Mouse (Mus musculus): Measurements from ENCODE around the gene Amdhd2. TPM values are rescaled to one million over a fixed set of nuclear protein-coding genes. Genes with fewer than 3 reads are reported as not detected.

Amdhd2 gene
- polyA plus RNA-seq (2012; rRNA removed) = 58.3 and 58.8 TPM in 2 replicates

GRCm38 (mm10) chr17:24163176-24163962 is at the start of gene Amdhd2:
Gene Amdhd2 (minus strand): TSS chr17:24163766.
- DNase-seq = peak; percentile 90
- under 1% methylated on average over 47 of the region's 47 CpGs for WGBS
- H3K4me1 ChIP-seq (ENCODE audit: control insufficient read depth, insufficient read depth, low read length) = peaks cover 10% of the 10 kb centered on the region
- no peak for TF ChIP-seq CTCF (IDR thresholded peaks at IDR 0.05; ENCODE audit: insufficient read depth, low read length)
- TF ChIP-seq POLR2A (IDR thresholded peaks at IDR 0.05; ENCODE audit: borderline replicate concordance, extremely low read depth, low read depth, low read length) = peak; percentile 70; the same call in 1 of the 2 replicates
- peak within 1 kb of the TSS; percentile 92 for H3K4me3 ChIP-seq (replicated peaks; ENCODE audit: extremely low read depth, low read depth, low read length)

GRCm38 (mm10) chr17:24213186-24213585 is 49.6 kb upstream of the Amdhd2 start:
- WGBS = 44% methylated on average over 6 of the region's 6 CpGs
- H3K4me1 ChIP-seq (ENCODE audit: control insufficient read depth, insufficient read depth, low read length) = peaks cover 13% of the 10 kb centered on the region
- H3K4me3 ChIP-seq (replicated peaks; ENCODE audit: extremely low read depth, low read depth, low read length) = no peak overlapping the region
- TF ChIP-seq POLR2A (IDR thresholded peaks at IDR 0.05; ENCODE audit: borderline replicate concordance, extremely low read depth, low read depth, low read length) = no peak
- TF ChIP-seq CTCF (IDR thresholded peaks at IDR 0.05; ENCODE audit: insufficient read depth, low read length) = no peak
- no peak for DNase-seq

GRCm38 (mm10) chr17:24212441-24213018 is 49.0 kb upstream of the Amdhd2 start:
- Histone ChIP-seq H3K4me3 (replicated peaks; ENCODE audit: extremely low read depth, low read depth, low read length) (peak overlapping the region; percentile 39), H3K4me1 (ENCODE audit: control insufficient read depth, insufficient read depth, low read length) (peaks cover 16% of the 10 kb centered on the region)
- TF ChIP-seq POLR2A (IDR thresholded peaks at IDR 0.05; ENCODE audit: borderline replicate concordance, extremely low read depth, low read depth, low read length) (no peak), CTCF (IDR thresholded peaks at IDR 0.05; ENCODE audit: insufficient read depth, low read length) (no peak)
- no peak for DNase-seq
- 37% methylated on average over 5 of the region's 5 CpGs for WGBS

DNA sequence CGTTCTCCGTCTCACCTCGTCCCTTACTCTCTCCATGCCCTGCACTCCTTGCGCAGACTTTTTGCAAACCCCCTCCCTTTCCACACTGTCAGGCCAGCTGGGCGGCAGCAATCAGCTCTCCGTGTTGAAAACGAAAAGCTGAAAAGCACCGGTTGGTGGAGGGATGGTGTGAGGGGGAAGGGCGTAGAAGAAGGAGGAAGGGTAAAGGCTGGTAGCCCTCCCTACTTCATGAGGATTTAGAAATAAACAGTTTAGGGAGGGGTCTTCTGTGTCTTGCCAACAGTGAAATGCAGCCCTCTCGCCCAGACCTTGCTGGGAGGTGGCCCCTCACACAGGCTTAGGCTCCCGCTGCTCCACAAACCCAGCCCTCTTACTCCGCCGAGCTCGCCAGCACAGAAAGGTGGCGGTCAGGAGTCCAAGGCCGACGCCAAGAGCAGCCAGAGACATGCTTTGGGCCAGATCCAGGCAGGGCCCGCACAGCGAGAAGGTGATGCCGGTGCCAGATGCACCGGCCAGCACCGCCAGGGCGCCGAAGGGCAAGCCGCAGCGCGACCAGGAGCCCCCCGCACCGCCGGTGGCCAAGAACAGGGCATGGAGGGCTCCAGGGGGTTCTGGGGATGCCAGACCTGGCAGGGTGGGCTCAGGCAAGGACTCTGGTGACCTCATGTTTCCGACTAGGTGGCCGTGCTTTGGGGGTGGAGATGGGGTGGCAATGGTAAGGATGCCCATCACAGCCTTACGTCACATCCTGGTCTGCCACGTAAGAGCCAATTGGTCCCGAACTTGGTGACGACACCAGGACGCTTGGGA is 48.3 kb upstream of the Amdhd2 start:
- DNase-seq = peak; percentile 59
- 6% methylated on average over 37 of the region's 37 CpGs for WGBS

GRCm38 (mm10) chr17:24210591-24210990 is 47.0 kb upstream of the Amdhd2 start:
- 82% methylated on average over 3 of the region's 3 CpGs for WGBS
- DNase-seq = no peak
- Histone ChIP-seq H3K4me3 (replicated peaks; ENCODE audit: extremely low read depth, low read depth, low read length) (no peak overlapping the region), H3K4me1 (ENCODE audit: control insufficient read depth, insufficient read depth, low read length) (peaks cover 20% of the 10 kb centered on the region)
- TF ChIP-seq POLR2A (IDR thresholded peaks at IDR 0.05; ENCODE audit: borderline replicate concordance, extremely low read depth, low read depth, low read length) (no peak), CTCF (IDR thresholded peaks at IDR 0.05; ENCODE audit: insufficient read depth, low read length) (no peak)

More for the DNA sequence above, 48.3 kb upstream of the Amdhd2 start:
- Histone ChIP-seq H3K4me3 (replicated peaks; ENCODE audit: extremely low read depth, low read depth, low read length) (peak overlapping the region; percentile 60), H3K4me1 (ENCODE audit: control insufficient read depth, insufficient read depth, low read length) (peaks cover 16% of the 10 kb centered on the region)
- TF ChIP-seq CTCF (IDR thresholded peaks at IDR 0.05; ENCODE audit: insufficient read depth, low read length) (peak; percentile 10; the same call in 1 of the 2 replicates), POLR2A (IDR thresholded peaks at IDR 0.05; ENCODE audit: borderline replicate concordance, extremely low read depth, low read depth, low read length) (peak; percentile 53; the same call in 1 of the 2 replicates)

GRCm38 (mm10) chr17:24209916-24210240 is 46.3 kb upstream of the Amdhd2 start:
- Histone ChIP-seq H3K4me1 (ENCODE audit: control insufficient read depth, insufficient read depth, low read length) (peaks cover 21% of the 10 kb centered on the region), H3K4me3 (replicated peaks; ENCODE audit: extremely low read depth, low read depth, low read length) (no peak overlapping the region)
- TF ChIP-seq POLR2A (IDR thresholded peaks at IDR 0.05; ENCODE audit: borderline replicate concordance, extremely low read depth, low read depth, low read length) = no peak
- TF ChIP-seq CTCF (IDR thresholded peaks at IDR 0.05; ENCODE audit: insufficient read depth, low read length) = no peak
- 78% methylated on average over 3 of the region's 3 CpGs for WGBS
- DNase-seq = no peak

GRCm38 (mm10) chr17:24209043-24209915 is 45.7 kb upstream of the Amdhd2 start, which contains the start of gene Ntn3:
Gene Ntn3 (minus strand): TSS chr17:24209531.
- WGBS = 5% methylated on average over 42 of the region's 43 CpGs

DNA sequence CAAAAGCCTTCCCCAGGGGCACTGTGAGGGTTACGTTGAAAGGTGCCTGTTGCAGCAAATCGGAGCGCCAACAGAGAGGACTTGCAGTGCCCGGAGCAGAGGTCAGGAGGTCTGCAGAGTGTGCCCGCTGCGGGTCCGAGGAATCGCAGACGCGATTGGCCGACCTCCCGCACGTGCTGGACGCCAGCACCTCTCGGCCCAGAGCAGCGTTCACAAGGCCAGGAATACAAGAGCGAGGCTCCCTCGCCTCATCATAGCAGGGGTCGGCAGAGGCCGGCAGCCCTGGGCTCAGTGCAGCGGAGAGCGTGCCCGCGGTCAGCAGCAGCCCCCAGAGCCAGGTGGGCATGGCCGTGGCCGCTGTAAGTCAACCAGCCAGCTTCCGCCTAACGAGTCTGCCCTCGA is 45.1 kb upstream of the Amdhd2 start:
- no peak for DNase-seq
- TF ChIP-seq CTCF (IDR thresholded peaks at IDR 0.05; ENCODE audit: insufficient read depth, low read length) = no peak
- TF ChIP-seq POLR2A (IDR thresholded peaks at IDR 0.05; ENCODE audit: borderline replicate concordance, extremely low read depth, low read depth, low read length) = 0 out of 2 replicates have a peak, but pooled peaks have one; percentile 3
- peak overlapping the region; percentile 53 for H3K4me3 ChIP-seq (replicated peaks; ENCODE audit: extremely low read depth, low read depth, low read length)
- peaks cover 24% of the 10 kb centered on the region for H3K4me1 ChIP-seq (ENCODE audit: control insufficient read depth, insufficient read depth, low read length)
- 9% methylated on average over 29 of the region's 29 CpGs for WGBS

More at GRCm38 (mm10) chr17:24209043-24209915, 45.7 kb upstream of the Amdhd2 start, which contains the start of gene Ntn3:
- peak; percentile 57 for DNase-seq
- TF ChIP-seq POLR2A (IDR thresholded peaks at IDR 0.05; ENCODE audit: borderline replicate concordance, extremely low read depth, low read depth, low read length) (no peak), CTCF (IDR thresholded peaks at IDR 0.05; ENCODE audit: insufficient read depth, low read length) (no peak)
- peaks cover 24% of the 10 kb centered on the region for H3K4me1 ChIP-seq (ENCODE audit: control insufficient read depth, insufficient read depth, low read length)
- H3K4me3 ChIP-seq (replicated peaks; ENCODE audit: extremely low read depth, low read depth, low read length) = peak within 1 kb of the TSS; percentile 53
